Mouse (Mus musculus): ENCODE data around the gene Ccdc160. TPM values are rescaled to one million over a fixed set of nuclear protein-coding genes. Genes with fewer than 3 reads are reported as not detected.

The Ccdc160 gene
- not detected in 2 replicates for polyA plus RNA-seq (2012; rRNA removed; ENCODE audit: low replicate concordance)

DNA sequence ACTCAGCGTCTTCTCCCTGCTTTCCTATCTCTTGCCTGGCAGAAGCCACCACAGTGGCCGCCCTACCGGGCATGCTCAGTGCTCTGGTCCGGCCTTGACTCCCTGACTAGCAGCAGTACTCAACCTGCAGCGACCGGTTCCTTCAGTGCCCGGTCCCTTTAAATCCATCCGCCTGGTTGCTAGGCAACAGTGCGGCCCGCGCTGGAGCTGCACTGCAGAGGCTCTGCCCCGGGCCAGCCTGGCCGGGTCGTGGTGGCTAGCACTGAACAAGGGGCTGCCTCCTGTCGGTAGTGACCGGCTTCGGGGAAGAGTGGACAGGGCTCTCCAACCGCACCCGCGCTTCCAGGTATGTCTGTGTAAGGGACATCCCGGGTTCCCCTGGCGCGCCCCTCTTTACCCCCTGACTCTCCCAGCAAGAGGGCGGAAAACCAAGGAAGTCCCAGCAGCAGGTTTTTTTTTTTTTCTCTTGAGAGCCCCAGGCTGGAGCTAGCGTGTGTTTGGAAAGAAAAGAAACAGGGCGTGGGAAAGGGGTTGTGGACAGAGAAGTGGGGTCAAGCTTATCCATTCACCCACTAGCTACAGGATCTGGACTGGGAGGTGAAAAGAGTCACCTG is at the start of gene Ccdc160:
TSS of gene Ccdc160 (plus strand) at position 221 of the 614 bp plus-strand sequence.

Other genes starting within 250 kb of the Ccdc160 start
- 1.8 and 2.4 TPM in 2 replicates for gene Gpc3, start 177.2 kb upstream of the Ccdc160 start, polyA plus RNA-seq (2012; rRNA removed; ENCODE audit: low replicate concordance)
- 0.04 and 0.12 TPM in 2 replicates for gene Phf6, start 121.1 kb downstream of the Ccdc160 start, polyA plus RNA-seq (2012; rRNA removed; ENCODE audit: low replicate concordance)
- gene Hprt, start 196.9 kb downstream of the Ccdc160 start, polyA plus RNA-seq (2012; rRNA removed; ENCODE audit: low replicate concordance) = 1.6 and 2.3 TPM in 2 replicates

Measured in duodenum, adult 2 months (tissue).